Mouse (Mus musculus) urinary bladder, adult 18-20 months (tissue): ENCODE data around the gene S100b.
A peak's percentile ranks its signal among the peaks of the same experiment; 100 is the strongest.

Experiments used
- DNase-seq, 2 experiments: peaks; one replicate each; pipeline ENCODE4 v3.0.0; 2022; ENCODE audit warnings: low spot score in 2 of 2, mixed read lengths in 2 of 2

Gene S100b

DNA sequence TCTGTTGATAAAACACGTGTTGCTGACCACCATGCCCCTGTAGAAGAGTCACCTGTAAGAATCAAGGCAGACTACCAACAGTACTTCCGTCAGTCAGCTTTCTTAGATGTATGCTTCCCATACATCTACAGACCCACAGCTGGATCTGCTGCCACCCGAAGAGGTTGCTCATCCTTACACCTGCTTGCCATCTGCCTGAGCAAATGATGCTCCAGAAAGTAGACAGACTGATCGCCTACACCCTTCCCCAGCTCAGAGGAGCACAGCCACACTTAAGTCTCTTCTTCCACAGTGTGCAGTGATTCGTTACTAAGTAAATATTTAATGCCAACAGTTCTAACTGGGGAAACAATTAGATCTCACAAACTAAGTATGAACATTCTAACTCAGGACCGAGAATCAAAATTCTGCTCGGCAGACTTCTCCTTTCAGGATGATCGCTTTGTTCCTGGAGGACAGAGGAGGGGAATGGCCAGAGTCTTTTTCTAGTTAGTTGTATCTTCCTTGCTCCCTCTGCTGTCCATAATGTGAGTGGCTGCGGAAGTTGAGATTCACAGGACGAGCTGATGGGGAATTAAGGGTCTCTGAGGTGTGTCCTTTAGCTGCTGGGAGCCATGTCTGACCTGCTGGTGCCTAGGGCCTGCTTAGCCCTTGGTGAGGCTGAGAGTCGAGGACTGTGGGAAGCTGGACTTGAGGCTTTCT is 6.9 kb downstream of the S100b start:
- DNase-seq, result no peak

DNA sequence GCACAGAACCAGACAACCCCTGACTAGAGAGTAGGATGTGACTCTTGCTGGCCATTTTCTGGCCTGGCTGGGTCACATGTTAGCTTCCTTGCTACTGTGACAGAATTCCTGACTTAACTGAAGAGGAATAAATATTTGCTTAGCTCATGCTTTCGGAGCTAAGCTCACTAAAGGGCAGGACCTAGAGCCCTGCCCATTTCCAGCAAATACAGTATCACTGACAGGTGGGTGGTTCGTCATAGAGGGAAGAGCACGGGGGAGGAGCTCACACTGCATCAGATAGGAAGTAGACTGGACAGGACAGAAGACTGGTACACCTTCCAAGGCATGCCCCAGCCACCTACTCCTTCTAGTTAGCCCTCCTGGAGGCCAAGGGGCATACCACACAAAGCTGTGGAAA is 7.8 kb downstream of the S100b start:
- DNase-seq, result no peak

DNA sequence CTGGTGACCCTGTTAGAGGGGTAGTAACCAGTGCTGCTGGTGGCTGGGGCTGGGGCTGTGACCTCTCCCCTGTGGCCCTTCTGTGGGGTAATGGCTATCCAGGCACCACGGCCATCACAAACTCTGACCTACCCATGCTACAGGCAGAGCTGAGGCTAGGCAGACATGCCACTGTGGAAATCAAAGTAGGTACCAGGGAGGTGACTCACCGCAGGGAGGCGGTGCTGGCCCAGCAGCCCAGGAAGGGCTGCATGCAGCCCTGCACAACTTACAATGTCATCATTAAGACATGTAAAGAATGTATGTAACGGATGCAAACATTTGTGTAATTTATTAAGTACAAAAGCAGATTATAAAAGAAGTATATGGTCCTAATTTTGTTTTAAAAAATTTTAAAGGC is 8.8 kb downstream of the S100b start:
- peak in 1 of 2 experiments; percentile 19 for DNase-seq

DNA sequence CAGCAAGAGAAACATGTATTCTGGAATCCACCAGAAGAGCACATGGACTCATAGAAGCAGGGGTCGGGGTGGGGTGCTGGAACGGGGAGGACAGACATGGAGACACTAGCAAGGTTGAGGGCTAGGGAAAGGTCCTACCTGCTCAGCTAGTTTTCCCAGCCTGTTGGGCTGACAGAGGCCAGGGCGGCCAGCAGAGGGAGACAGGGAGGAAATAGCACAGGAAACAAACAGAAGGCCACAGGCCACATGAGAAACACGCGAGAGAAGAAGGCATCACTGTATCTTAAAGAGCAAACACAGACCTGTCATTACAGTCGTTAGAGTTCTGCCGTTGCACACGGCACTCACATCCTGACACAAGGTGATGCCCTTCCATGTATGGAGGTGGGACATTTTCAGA is 17.6 kb downstream of the S100b start:
- peak; percentile 24 to 47 for DNase-seq

DNA sequence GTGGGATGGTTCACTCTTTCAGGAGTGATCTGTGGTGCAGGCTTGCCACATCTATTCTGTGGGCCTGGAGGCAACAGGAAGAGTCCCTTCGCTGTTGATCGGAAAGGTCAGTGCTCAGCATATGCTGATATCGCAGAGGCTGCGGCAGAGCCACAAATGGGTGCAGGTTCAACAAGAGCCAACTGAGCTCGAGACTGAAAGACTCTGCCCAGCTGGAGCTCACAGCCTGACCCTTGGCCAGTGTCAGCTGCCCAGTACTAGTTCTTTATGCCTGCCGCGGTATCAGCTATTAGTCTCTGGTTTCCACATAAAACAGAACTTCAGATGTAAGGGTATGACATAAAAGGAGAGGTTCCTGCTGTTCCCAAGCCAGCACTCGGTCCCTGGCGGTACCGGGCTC is 21.6 kb downstream of the S100b start:
- no peak for DNase-seq

DNA sequence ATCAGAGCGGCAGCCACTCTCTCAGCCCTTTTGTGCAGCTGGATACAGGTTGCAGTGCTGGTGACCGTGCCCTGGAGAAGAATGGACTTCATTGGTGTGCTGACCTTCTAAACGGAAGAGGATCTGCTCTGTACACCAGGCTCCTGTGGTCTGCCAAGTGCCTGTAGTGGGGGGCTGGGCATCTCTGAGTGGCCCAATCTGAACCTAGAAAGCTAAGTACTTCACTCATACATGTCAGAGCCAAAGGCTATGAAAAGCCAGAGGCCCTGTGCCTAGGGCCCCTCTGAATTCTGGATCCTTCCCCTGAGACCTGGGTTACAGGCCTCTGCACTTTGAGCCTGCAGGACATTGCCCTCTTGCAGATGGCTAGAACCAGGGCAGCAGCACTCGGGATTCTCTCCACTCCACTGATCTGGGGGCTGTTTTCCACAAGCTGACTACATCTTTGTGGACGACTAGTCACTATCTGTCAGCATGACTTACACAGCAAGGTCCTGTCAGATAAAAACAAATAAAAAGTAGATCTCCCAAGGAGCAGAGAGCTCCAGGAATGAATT is 25.0 kb downstream of the S100b start:
- no peak for DNase-seq

DNA sequence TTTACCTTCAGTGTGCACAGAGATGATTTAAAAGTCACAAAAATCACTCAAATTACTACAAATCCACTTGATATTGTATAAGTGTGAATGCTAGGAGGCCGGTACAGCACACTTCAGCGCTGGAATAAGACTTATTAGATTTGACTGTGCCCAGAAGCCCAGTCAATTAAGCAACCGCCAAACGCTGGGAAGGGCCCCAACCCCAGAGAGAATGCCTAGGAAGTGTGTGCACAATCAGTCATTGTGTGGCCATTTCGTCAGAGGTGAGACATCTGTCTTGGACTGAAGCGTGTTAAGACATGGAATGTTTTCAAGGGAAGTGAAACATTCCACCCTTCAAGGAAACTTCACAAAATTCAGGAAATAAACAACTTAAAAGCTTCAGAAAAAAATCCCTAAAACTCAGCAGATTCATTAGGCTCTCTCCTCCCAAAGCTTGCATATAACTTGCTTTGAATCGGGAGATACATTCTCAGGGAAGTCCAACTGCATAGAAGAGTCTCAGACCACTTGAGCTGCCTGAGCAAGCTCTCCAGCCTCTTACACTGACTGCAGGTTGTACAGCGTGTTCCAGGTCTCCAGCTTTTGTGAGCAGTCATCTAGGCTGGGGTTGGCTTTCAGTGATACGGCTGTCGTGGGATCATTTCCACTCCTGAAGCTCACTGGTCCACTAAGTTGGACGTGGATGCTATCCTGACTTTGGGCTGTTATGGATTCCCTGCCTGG is 34.8 kb downstream of the S100b start:
- DNase-seq, result no peak

DNA sequence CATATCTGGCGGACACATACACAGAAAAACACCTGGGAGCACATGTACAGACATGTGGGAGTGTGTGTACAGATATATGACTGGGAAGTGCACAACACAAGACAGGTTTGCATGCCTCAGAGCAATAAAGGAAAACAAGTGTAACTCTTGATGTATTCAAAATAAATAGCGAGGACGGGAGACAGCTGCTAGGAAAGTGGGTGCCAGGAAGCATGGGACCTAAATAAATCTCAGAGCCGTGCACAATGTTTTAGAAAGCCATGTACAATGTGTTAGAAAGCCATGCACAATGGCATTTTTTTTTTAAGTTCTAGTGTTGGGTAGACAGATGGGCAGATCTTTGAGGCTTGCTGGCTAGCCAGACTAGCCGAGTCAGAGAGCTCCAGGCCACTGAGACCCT is 35.4 kb downstream of the S100b start:
- no peak for DNase-seq

DNA sequence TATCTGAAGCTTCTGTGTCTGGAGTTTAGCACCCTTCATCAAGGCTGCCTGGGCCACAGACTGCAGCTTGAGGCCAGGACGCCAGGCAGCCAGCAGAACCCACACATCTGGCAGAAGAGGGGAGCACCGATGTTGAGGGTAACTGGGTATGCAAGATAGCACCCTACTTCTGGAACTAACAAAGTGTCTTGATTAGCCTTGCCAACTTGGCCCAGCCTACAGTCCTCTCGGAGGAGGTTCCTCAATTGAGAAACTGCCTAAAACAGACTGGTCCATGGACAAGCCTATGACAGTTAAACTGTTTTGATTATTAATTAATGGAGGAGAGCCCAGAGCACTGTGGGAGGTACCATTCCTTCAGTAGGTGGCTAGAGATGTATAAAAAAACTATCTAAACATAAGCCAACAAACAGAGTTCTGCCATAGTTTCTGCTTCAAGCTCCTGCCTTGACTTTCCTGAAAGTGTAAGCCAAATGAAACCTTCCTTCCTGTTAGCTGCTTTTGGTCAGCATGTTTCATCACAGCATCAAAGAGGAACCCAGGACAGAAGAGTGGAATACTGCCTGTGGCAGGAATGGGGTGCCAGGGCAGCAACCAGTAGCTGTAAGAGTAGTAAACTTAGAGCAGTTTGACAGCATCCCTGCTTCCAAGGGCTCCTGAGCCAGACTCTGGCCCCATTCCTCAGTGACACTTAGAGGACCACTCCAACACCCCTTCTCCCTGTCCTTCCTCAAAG is 36.5 kb downstream of the S100b start:
- no peak for DNase-seq

DNA sequence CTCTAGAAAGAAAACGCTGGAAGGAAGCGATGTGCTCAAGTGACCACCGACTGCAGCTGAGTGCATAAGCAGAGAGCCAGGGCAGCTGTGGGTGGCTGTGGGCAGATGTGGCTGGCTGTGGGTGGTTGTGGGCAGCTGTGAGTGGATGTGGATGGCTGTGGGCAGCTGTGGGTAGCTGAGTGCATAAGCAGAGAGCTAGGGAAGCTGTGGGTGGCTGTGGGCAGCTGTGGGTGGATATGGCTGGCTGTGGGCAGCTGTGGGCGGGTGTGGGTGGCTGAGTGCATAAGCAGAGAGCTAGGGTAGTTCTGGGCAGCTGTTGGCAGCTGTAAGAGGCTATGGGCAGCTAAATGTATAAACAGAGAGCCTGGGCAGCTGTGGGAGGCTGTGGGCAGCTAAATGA is 39.6 kb downstream of the S100b start:
- no peak for DNase-seq

DNA sequence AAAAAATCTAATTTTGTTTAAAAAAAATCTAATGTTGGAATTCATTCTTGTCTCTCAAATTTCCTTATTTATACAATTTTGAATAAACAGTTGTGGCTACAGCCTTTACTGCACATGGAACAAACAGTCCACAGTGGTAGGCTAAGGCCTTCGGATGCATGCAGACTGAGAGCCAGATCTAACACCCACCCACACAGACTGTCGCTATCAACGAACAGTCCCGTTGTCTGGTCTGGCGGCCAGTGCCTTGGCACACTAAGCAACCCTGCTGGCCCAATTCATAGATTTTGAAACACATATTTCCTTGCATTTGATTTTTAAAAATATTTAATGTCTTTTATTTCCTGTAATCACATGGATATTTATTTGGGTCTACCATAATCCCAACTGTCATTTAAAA is 46.5 kb downstream of the S100b start:
- DNase-seq, result no peak

DNA sequence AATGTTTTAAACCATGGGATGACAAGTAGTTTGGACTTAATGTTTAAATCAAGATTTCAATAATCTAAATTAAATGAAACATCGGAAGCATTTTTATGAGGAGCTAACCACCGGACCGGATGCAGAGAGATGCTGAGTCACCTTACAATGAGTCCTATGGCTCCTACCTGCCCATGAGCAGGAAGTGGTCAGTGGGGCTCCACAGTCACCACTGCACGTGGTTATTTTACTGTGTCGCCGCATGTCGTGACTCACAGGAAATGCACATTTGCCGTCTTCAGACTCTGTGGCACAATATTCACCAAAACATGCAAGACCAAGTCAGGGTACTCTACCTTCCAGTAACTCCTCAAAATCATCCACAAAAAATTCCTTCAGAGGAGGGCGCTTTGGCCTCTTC is 53.1 kb downstream of the S100b start:
- no peak for DNase-seq
